Mouse (Mus musculus): ENCODE data around the gene Slc22a14. TPM values are rescaled to one million over a fixed set of nuclear protein-coding genes. Genes with fewer than 3 reads are reported as not detected.

The Slc22a14 gene
- total and polyA plus RNA-seq, 2 experiments: not detected

- peaks cover 3% of the 10 kb centered on the region; the same call in 1 of the 2 replicates for H3K79me2 ChIP-seq (ENCODE audit: control insufficient read depth, insufficient read depth, low read length)
- peaks cover 3% of the 10 kb centered on the region for H3K4me1 ChIP-seq (ENCODE audit: control insufficient read depth, insufficient read depth, low read length)
- peaks cover 5% of the 10 kb centered on the region; the same call in 1 of the 2 replicates for H3K36me3 ChIP-seq (ENCODE audit: control insufficient read depth, insufficient read depth, low read length)
- no peak overlapping the region for H3K27ac ChIP-seq (replicated peaks; ENCODE audit: insufficient read depth, low read depth, low read length)
- H3K9ac ChIP-seq (ENCODE audit: low read depth, low read length): no peak overlapping the region
- H3K27me3 ChIP-seq (ENCODE audit: control insufficient read depth, insufficient read depth, low read length): no peaks in the 10 kb centered on the region
- no peak overlapping the region for H3K4me3 ChIP-seq (ENCODE audit: insufficient read depth, low read depth, low read length)
- WGBS: 28% methylated on average over 6 of the region's 6 CpGs
- no peak for TF ChIP-seq POLR2A (IDR thresholded peaks at IDR 0.05; ENCODE audit: extremely low read depth, insufficient read depth, low read length)
- TF ChIP-seq CTCF (IDR thresholded peaks at IDR 0.05; ENCODE audit: low read depth, low read length): no peak
- peak; percentile 58 for DNase-seq (ENCODE audit: extremely low read depth, low read depth, low spot score)
Observed at GRCm38 (mm10) chr9:119353926-119354325, 11.4 kb downstream of the Slc22a14 start.

GRCm38 (mm10) chr9:119352060-119352459 lies 13.3 kb downstream of the Slc22a14 start:
- Histone ChIP-seq H3K27me3 (ENCODE audit: control insufficient read depth, insufficient read depth, low read length) (no peaks in the 10 kb centered on the region), H3K27ac (replicated peaks; ENCODE audit: insufficient read depth, low read depth, low read length) (no peak overlapping the region), H3K79me2 (ENCODE audit: control insufficient read depth, insufficient read depth, low read length) (no peaks in the 10 kb centered on the region), H3K4me1 (ENCODE audit: control insufficient read depth, insufficient read depth, low read length) (peaks cover 3% of the 10 kb centered on the region), H3K4me3 (ENCODE audit: insufficient read depth, low read depth, low read length) (no peak overlapping the region), H3K9ac (ENCODE audit: low read depth, low read length) (no peak overlapping the region), H3K36me3 (ENCODE audit: control insufficient read depth, insufficient read depth, low read length) (peaks cover 17% of the 10 kb centered on the region; the same call in 1 of the 2 replicates)
- WGBS: 14% methylated on average over 4 of the region's 4 CpGs
- peak; percentile 54 for DNase-seq (ENCODE audit: extremely low read depth, low read depth, low spot score)
- TF ChIP-seq POLR2A (IDR thresholded peaks at IDR 0.05; ENCODE audit: extremely low read depth, insufficient read depth, low read length) (no peak), CTCF (IDR thresholded peaks at IDR 0.05; ENCODE audit: low read depth, low read length) (peak; percentile 95)

DNA sequence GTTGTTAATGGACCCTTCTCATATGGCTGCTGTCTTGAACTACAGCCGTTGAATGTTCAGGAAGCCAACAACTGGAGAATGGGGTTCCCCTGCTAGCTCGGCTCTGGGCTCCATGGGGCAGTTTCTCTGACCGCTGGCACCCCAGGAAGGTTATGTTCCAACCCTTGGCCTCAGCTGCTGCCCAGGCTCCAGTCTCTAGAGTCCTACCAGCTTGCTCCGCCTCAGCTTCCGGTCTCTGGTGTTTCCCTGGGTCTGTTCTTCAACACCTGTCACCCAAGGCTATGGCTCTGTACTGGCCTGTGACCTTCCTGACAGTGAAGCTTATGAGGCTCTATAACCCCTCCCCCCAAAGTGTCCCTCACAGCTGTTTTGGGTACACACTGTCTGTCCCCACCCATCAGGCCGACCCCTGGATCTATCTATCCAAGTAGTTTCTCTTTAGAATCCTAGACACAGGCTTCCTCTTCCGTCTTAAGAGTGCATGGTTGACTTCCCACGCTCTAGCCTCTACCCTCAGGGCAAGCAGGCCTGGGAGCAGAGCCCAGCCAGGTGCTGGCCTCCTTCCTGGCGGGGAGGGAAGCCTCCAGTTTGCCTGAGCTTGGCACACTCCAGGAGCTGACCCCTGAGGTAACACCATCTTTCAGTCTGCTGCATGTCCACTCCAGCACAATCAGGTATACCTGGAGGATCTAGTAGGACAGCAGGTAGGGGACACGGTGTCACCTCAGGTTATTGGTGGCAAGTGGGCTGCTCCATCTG lies 14.2 kb downstream of the Slc22a14 start:
- WGBS: 66% methylated on average over 10 of the region's 10 CpGs
- DNase-seq (ENCODE audit: extremely low read depth, low read depth, low spot score): no peak

DNA sequence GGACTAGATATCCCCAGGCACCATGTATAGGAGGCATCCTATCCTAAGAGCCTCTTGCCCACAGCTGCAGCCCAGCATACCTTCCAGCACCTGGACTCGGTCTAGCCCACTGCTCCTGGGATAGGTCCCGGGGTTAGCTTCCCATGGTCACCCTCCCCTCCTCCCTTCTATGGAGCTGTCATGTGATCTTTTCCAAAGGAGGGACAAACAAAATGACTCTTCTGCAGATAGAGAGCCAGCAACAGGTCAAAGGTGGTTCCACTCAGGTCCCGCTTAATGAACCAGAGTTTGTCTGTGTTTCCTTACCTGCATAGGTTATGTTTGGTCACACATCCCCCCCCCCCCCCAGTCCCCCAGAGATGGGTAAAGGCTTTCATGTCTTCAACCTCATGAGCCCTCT lies 14.8 kb downstream of the Slc22a14 start:
- no peaks in the 10 kb centered on the region for H3K27me3 ChIP-seq (ENCODE audit: control insufficient read depth, insufficient read depth, low read length)
- no peaks in the 10 kb centered on the region for H3K79me2 ChIP-seq (ENCODE audit: control insufficient read depth, insufficient read depth, low read length)
- DNase-seq (ENCODE audit: extremely low read depth, low read depth, low spot score): peak; percentile 83
- H3K27ac ChIP-seq (replicated peaks; ENCODE audit: insufficient read depth, low read depth, low read length): peak overlapping the region; percentile 11; the same call in 1 of the 2 replicates
- peaks cover 29% of the 10 kb centered on the region for H3K36me3 ChIP-seq (ENCODE audit: control insufficient read depth, insufficient read depth, low read length)
- H3K4me3 ChIP-seq (ENCODE audit: insufficient read depth, low read depth, low read length): no peak overlapping the region
- WGBS: 17% methylated on average over 3 of the region's 3 CpGs
- no peak overlapping the region for H3K9ac ChIP-seq (ENCODE audit: low read depth, low read length)
- TF ChIP-seq CTCF (IDR thresholded peaks at IDR 0.05; ENCODE audit: low read depth, low read length) (no peak), POLR2A (IDR thresholded peaks at IDR 0.05; ENCODE audit: extremely low read depth, insufficient read depth, low read length) (no peak)
- H3K4me1 ChIP-seq (ENCODE audit: control insufficient read depth, insufficient read depth, low read length): peaks cover 3% of the 10 kb centered on the region

More for the DNA sequence above, 14.2 kb downstream of the Slc22a14 start:
- peak overlapping the region; percentile 11; the same call in 1 of the 2 replicates for H3K27ac ChIP-seq (replicated peaks; ENCODE audit: insufficient read depth, low read depth, low read length)
- peaks cover 23% of the 10 kb centered on the region for H3K36me3 ChIP-seq (ENCODE audit: control insufficient read depth, insufficient read depth, low read length)
- no peaks in the 10 kb centered on the region for H3K27me3 ChIP-seq (ENCODE audit: control insufficient read depth, insufficient read depth, low read length)
- no peak for TF ChIP-seq POLR2A (IDR thresholded peaks at IDR 0.05; ENCODE audit: extremely low read depth, insufficient read depth, low read length)
- TF ChIP-seq CTCF (IDR thresholded peaks at IDR 0.05; ENCODE audit: low read depth, low read length): no peak
- no peak overlapping the region for H3K4me3 ChIP-seq (ENCODE audit: insufficient read depth, low read depth, low read length)
- no peaks in the 10 kb centered on the region for H3K79me2 ChIP-seq (ENCODE audit: control insufficient read depth, insufficient read depth, low read length)
- no peak overlapping the region for H3K9ac ChIP-seq (ENCODE audit: low read depth, low read length)
- peaks cover 3% of the 10 kb centered on the region for H3K4me1 ChIP-seq (ENCODE audit: control insufficient read depth, insufficient read depth, low read length)

DNA sequence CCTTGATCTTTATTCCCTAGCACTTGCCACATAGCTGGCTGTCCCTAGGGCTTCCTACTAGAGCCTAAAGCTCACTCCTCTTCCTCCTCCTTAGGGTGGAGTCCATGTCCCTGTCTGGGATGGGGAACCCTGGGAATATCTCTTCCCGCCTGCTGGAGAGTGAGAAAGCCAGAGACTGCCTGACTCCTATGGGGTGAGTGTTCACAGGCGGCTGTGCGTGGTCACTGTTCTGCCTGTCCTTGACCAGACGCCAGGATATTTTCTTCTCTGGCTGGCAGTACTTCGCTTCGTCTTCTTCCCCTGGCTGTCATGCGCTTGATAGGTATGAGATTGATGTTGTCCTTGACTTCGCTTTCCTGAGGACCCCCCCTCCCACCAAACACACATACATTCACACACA lies 19.0 kb downstream of the Slc22a14 start:
- Histone ChIP-seq H3K27me3 (ENCODE audit: control insufficient read depth, insufficient read depth, low read length) (no peaks in the 10 kb centered on the region), H3K4me3 (ENCODE audit: insufficient read depth, low read depth, low read length) (no peak overlapping the region), H3K9ac (ENCODE audit: low read depth, low read length) (no peak overlapping the region), H3K36me3 (ENCODE audit: control insufficient read depth, insufficient read depth, low read length) (peaks cover 44% of the 10 kb centered on the region), H3K27ac (replicated peaks; ENCODE audit: insufficient read depth, low read depth, low read length) (no peak overlapping the region), H3K4me1 (ENCODE audit: control insufficient read depth, insufficient read depth, low read length) (peaks cover 17% of the 10 kb centered on the region), H3K79me2 (ENCODE audit: control insufficient read depth, insufficient read depth, low read length) (peaks cover 9% of the 10 kb centered on the region; the same call in 1 of the 2 replicates)
- 91% methylated on average over 8 of the region's 8 CpGs for WGBS
- TF ChIP-seq POLR2A (IDR thresholded peaks at IDR 0.05; ENCODE audit: extremely low read depth, insufficient read depth, low read length) (no peak), CTCF (IDR thresholded peaks at IDR 0.05; ENCODE audit: low read depth, low read length) (no peak)
- DNase-seq (ENCODE audit: extremely low read depth, low read depth, low spot score): no peak

DNA sequence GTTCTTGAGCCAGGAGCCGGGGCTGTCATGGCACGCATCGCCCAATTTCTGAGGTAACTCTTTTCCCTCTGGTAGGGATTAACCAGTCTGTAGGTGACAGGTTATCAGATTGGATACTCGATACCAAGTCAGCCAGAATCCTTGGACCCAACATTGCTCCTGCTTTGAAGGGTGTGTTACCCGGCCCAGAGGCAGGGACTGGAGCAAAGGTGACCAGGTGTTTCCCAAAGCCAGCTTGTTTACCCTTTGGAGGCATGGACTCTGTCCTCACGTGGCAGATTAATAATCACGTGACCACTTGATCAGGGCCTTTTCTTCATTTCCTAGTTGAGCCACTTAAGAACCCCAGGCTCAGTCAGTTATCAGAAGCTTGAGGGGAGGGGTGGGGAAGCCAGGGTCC lies 22.6 kb downstream of the Slc22a14 start:
- peak overlapping the region; percentile 91 for H3K9ac ChIP-seq (ENCODE audit: low read depth, low read length)
- H3K36me3 ChIP-seq (ENCODE audit: control insufficient read depth, insufficient read depth, low read length): peaks cover 32% of the 10 kb centered on the region
- H3K4me3 ChIP-seq (ENCODE audit: insufficient read depth, low read depth, low read length): 0 out of 2 replicates have a peak overlapping the region, but pooled peaks have one; percentile 84
- H3K27ac ChIP-seq (replicated peaks; ENCODE audit: insufficient read depth, low read depth, low read length): peak overlapping the region; percentile 77
- peaks cover 12% of the 10 kb centered on the region; the same call in 1 of the 2 replicates for H3K79me2 ChIP-seq (ENCODE audit: control insufficient read depth, insufficient read depth, low read length)
- no peak for TF ChIP-seq CTCF (IDR thresholded peaks at IDR 0.05; ENCODE audit: low read depth, low read length)
- TF ChIP-seq POLR2A (IDR thresholded peaks at IDR 0.05; ENCODE audit: extremely low read depth, insufficient read depth, low read length): no peak
- DNase-seq (ENCODE audit: extremely low read depth, low read depth, low spot score): peak; percentile 99
- H3K4me1 ChIP-seq (ENCODE audit: control insufficient read depth, insufficient read depth, low read length): peaks cover 18% of the 10 kb centered on the region
- WGBS: 25% methylated on average over 7 of the region's 7 CpGs
- no peaks in the 10 kb centered on the region for H3K27me3 ChIP-seq (ENCODE audit: control insufficient read depth, insufficient read depth, low read length)
